In genomic region chr4:31699296-31699695, GRCm38 (mm10) we compare ENCODE assay signal across 20 mouse cellular contexts.
DNase-seq lines count a peak whose midpoint lies in the region; ATAC-seq and TF ChIP-seq lines count a peak whose summit lies in the region.
"Had no signal": no experiment of that assay in that cellular context is flagged by ENCODE, and none has a peak within 500 bp of the region (broad histone marks: within the 10 kb centered on the region; RNA-seq: fewer than 3 reads in every experiment).

No protein-coding gene starts in this region.

- no peaks in the 10 kb centered on the region for H3K36me3 ChIP-seq in hindbrain, postnatal 0 days (ENCODE audit: insufficient read depth, low read length)
- H3K36me3 ChIP-seq in hindbrain, embryonic 12.5 days: no peaks in the 10 kb centered on the region
- H3K36me3 ChIP-seq in midbrain, postnatal 0 days (ENCODE audit: insufficient read depth, low read length): no peaks in the 10 kb centered on the region
- no peaks in the 10 kb centered on the region for H3K36me3 ChIP-seq in midbrain, embryonic 13.5 days
- H3K36me3 ChIP-seq: embryonic facial prominence, embryonic 13.5 days; heart, embryonic 12.5 days; hindbrain, embryonic 10.5 days; hindbrain, embryonic 15.5 days had no signal

- no peaks in the 10 kb centered on the region for H3K9me3 ChIP-seq in hindbrain, postnatal 0 days (ENCODE audit: low read length)
- no peaks in the 10 kb centered on the region for H3K9me3 ChIP-seq in hindbrain, embryonic 12.5 days (replicated peaks)
- H3K9me3 ChIP-seq in midbrain, postnatal 0 days (ENCODE audit: low read length): no peaks in the 10 kb centered on the region
- no peaks in the 10 kb centered on the region for H3K9me3 ChIP-seq in midbrain, embryonic 13.5 days
- H3K9me3 ChIP-seq: embryonic facial prominence, embryonic 13.5 days; forebrain, embryonic 13.5 days; heart, embryonic 12.5 days; hindbrain, embryonic 10.5 days; hindbrain, embryonic 15.5 days had no signal

- H3K9ac ChIP-seq in hindbrain, postnatal 0 days (replicated peaks; ENCODE audit: low read length): no peak overlapping the region
- no peak overlapping the region for H3K9ac ChIP-seq in hindbrain, embryonic 12.5 days
- no peak overlapping the region for H3K9ac ChIP-seq in midbrain, postnatal 0 days (replicated peaks; ENCODE audit: low read length, poor library complexity, severe bottlenecking)
- no peak overlapping the region for H3K9ac ChIP-seq in midbrain, embryonic 13.5 days (replicated peaks)
- H3K9ac ChIP-seq: embryonic facial prominence, embryonic 13.5 days; forebrain, embryonic 13.5 days; forebrain, postnatal 0 days; heart, embryonic 12.5 days; hindbrain, embryonic 15.5 days had no signal

- no peak for TF ChIP-seq CTCF in hindbrain, postnatal 0 days (IDR thresholded peaks at IDR 0.05; ENCODE audit: low read depth)
- no peak for TF ChIP-seq CTCF in midbrain, postnatal 0 days (IDR thresholded peaks at IDR 0.05)

- H3K27ac ChIP-seq in hindbrain, postnatal 0 days: no peak overlapping the region
- no peak overlapping the region for H3K27ac ChIP-seq in hindbrain, embryonic 12.5 days
- no peak overlapping the region for H3K27ac ChIP-seq in midbrain, postnatal 0 days (ENCODE audit: low read depth, low read length)
- no peak overlapping the region for H3K27ac ChIP-seq in midbrain, embryonic 13.5 days
- H3K27ac ChIP-seq: forebrain, embryonic 13.5 days; gastrocnemius, adult 2 months; hindbrain, embryonic 10.5 days; hindbrain, embryonic 15.5 days had no signal

- no peak overlapping the region for H3K4me3 ChIP-seq in hindbrain, postnatal 0 days (ENCODE audit: low read length)
- H3K4me3 ChIP-seq in hindbrain, embryonic 12.5 days: no peak overlapping the region
- no peak overlapping the region for H3K4me3 ChIP-seq in midbrain, postnatal 0 days (ENCODE audit: low read depth, low read length)
- H3K4me3 ChIP-seq in midbrain, embryonic 13.5 days (replicated peaks): no peak overlapping the region
- H3K4me3 ChIP-seq: embryonic facial prominence, embryonic 13.5 days; forebrain, embryonic 13.5 days; gastrocnemius, adult 2 months; heart, embryonic 12.5 days; hindbrain, embryonic 10.5 days; hindbrain, embryonic 15.5 days had no signal

- no peaks in the 10 kb centered on the region for H3K4me1 ChIP-seq in hindbrain, postnatal 0 days (ENCODE audit: insufficient read depth, low read length)
- no peaks in the 10 kb centered on the region for H3K4me1 ChIP-seq in hindbrain, embryonic 12.5 days
- no peaks in the 10 kb centered on the region for H3K4me1 ChIP-seq in midbrain, postnatal 0 days (ENCODE audit: insufficient read depth, low read length)
- H3K4me1 ChIP-seq in midbrain, embryonic 13.5 days (replicated peaks): no peaks in the 10 kb centered on the region
- H3K4me1 ChIP-seq: embryonic facial prominence, embryonic 13.5 days; forebrain, embryonic 13.5 days; heart, embryonic 12.5 days; hindbrain, embryonic 15.5 days had no signal

- no peak overlapping the region for H3K4me2 ChIP-seq in hindbrain, postnatal 0 days (ENCODE audit: low read depth, low read length)
- no peak overlapping the region for H3K4me2 ChIP-seq in hindbrain, embryonic 12.5 days (replicated peaks)
- no peak overlapping the region for H3K4me2 ChIP-seq in midbrain, postnatal 0 days (ENCODE audit: low read depth, low read length, poor library complexity, severe bottlenecking)
- H3K4me2 ChIP-seq in midbrain, embryonic 13.5 days (replicated peaks): no peak overlapping the region
- H3K4me2 ChIP-seq: embryonic facial prominence, embryonic 13.5 days; forebrain, embryonic 13.5 days; heart, embryonic 12.5 days; hindbrain, embryonic 15.5 days had no signal

- no peak for ATAC-seq in hindbrain, postnatal 0 days
- no peak for ATAC-seq in hindbrain, embryonic 12.5 days (ENCODE audit: low FRiP score)
- no peak for ATAC-seq in midbrain, postnatal 0 days (ENCODE audit: low FRiP score)
- ATAC-seq in midbrain, embryonic 13.5 days: no peak
- ATAC-seq: forebrain, embryonic 13.5 days; forebrain, postnatal 0 days; inflammation-experienced regulatory T-cells, adult 6 months had no signal

- 59% methylated on average over 5 of the region's 5 CpGs for WGBS in hindbrain, postnatal 0 days
- WGBS in hindbrain, embryonic 12.5 days: 77% methylated on average over 5 of the region's 5 CpGs
- WGBS in midbrain, postnatal 0 days: 57% methylated on average over 5 of the region's 5 CpGs
- WGBS in midbrain, embryonic 13.5 days: 62% methylated on average over 5 of the region's 5 CpGs

- DNase-seq in hindbrain, postnatal 0 days (ENCODE audit: low spot score): peak; percentile 60
- peak; percentile 36 for DNase-seq in midbrain, postnatal 0 days (ENCODE audit: low spot score)
- DNase-seq in retina, embryonic 14.5 days (ENCODE audit: low spot score): peak; percentile 60
- DNase-seq in adrenal gland, postnatal 36 days: no peak
- no peak for DNase-seq in frontal cortex, postnatal 10 days (ENCODE audit: low spot score in 2 of 2)
- DNase-seq: adrenal gland, adult 2 months; adrenal gland, postnatal 25 days; cerebellum, adult 11 months; cerebellum, adult 9-11 months; forebrain, postnatal 0 days; gastrocnemius, adult 2 months; gastrocnemius, postnatal 25 days had no signal

- no peaks in the 10 kb centered on the region for H3K27me3 ChIP-seq in hindbrain, postnatal 0 days (ENCODE audit: insufficient read depth, low read length)
- H3K27me3 ChIP-seq in hindbrain, embryonic 12.5 days: no peaks in the 10 kb centered on the region
- no peaks in the 10 kb centered on the region for H3K27me3 ChIP-seq in midbrain, postnatal 0 days (ENCODE audit: insufficient read depth, low read length)
- H3K27me3 ChIP-seq in midbrain, embryonic 13.5 days: no peaks in the 10 kb centered on the region
- H3K27me3 ChIP-seq: embryonic facial prominence, embryonic 13.5 days; forebrain, embryonic 13.5 days; heart, embryonic 12.5 days; hindbrain, embryonic 15.5 days had no signal

Comparison
In these comparisons a context has a peak if more than half of its experiments do, and no peak if none do; other contexts are left out.
1. DNase-seq: peak in hindbrain, postnatal 0 days (single experiment), midbrain, postnatal 0 days (single experiment) and retina, embryonic 14.5 days (single experiment); none in adrenal gland, postnatal 36 days (0 of 2) and frontal cortex, postnatal 10 days (0 of 2).